Mouse (Mus musculus): ENCODE measurements around the gene Ndufa7.

DNA sequence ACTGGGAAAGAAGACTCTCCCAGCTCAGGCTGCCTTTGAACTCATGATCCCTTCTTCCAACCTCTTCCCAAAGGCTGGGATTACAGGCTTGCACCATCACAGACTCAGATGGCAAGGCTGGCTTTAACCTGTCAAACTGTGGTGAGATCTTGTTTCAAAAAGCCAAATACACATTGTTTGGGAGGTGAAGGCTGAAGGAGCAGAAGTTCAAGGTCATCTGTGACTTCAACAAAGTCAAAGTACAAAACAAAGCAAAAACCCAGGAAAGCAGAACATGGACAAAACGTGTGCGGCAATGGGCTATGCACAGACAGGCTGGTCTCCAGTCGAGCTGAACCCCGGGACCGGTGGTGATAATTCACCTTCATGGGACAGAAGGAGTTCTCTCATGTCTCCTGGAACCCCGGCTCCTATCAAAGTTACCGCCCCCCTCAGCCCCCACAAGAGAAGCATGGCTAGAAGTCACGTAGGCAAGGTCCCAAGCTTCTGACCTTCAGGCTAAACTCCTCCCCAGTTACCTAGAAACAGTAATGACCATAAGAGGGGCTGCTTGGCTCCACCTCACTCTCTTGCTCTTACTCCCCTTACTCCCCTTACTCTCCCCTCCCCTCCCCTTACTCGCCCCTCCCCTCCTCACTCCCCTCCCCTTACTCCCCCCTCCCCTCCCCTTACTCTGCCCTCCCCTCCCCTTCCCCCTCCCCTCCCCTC, 17.0 kb upstream of the Ndufa7 start:
- no peak for TF ChIP-seq CTCF (IDR thresholded peaks at IDR 0.05; ENCODE audit: low read depth, low read length)
- TF ChIP-seq POLR2A (IDR thresholded peaks at IDR 0.05; ENCODE audit: insufficient read depth, low read length), result no peak

Measured in ES-Bruce4 (cell line).